Mouse (Mus musculus) kidney, embryonic 16.5 days (tissue): ENCODE results near the gene Palld. TPM values are rescaled to one million over a fixed set of nuclear protein-coding genes. Genes with fewer than 3 reads are reported as not detected.

Experiments
- ATAC-seq: fragments of 200-750 bp; cut with Nextera tagmentation; 2 replicates; pipeline ENCODE4 v1.8.0; 2017; ENCODE audit warnings: moderate TSS enrichment; ENCODE audit not compliant: low FRiP score, low TSS enrichment
- H3K27ac ChIP-seq: fragments of 300-500 bp; sonication (generic); 2 replicates; pipeline ENCODE4 v1.5.1; 2014; ENCODE audit warnings: low read length
- H3K27me3 ChIP-seq: fragments of 300-500 bp; sonication (generic); 2 replicates; pipeline ENCODE4 v1.6.1; 2014; ENCODE audit warnings: low read length, control low read depth, mixed read lengths; ENCODE audit not compliant: insufficient read depth
- H3K36me3 ChIP-seq: fragments of 300-500 bp; sonication (generic); 2 replicates; pipeline ENCODE4 v1.6.1; 2014; ENCODE audit warnings: low read length, control low read depth, mixed read lengths; ENCODE audit not compliant: insufficient read depth
- H3K4me1 ChIP-seq: fragments of 300-500 bp; sonication (generic); 2 replicates; pipeline ENCODE4 v1.6.1; 2014; ENCODE audit warnings: low read length, control low read depth, mixed read lengths; ENCODE audit not compliant: insufficient read depth
- H3K4me2 ChIP-seq: fragments of 300-500 bp; sonication (generic); replicated peaks from 2 replicates; pipeline ENCODE4 v1.6.1; 2014; ENCODE audit warnings: low read depth, low read length
- H3K4me3 ChIP-seq: fragments of 300-500 bp; sonication (generic); 2 replicates; pipeline ENCODE4 v1.5.1; 2014; ENCODE audit warnings: mild to moderate bottlenecking, low read length
- H3K9ac ChIP-seq: fragments of 300-500 bp; sonication (generic); replicated peaks from 2 replicates; pipeline ENCODE4 v1.6.1; 2014; ENCODE audit warnings: low read length
- H3K9me3 ChIP-seq: fragments of 300-500 bp; sonication (generic); 2 replicates; pipeline ENCODE4 v1.6.1; 2016; ENCODE audit warnings: low read length, control low read depth
- WGBS: fragments of 180-500 bp; shearing (Covaris S2); extraction: QIAGEN DNeasy Blood & Tissue Kit; methylation state at CpG from one replicate; pipeline ENCODE4 v1.1.7; 2014; 5-methylcytosine and 5-hydroxymethylcytosine counted together
- polyA plus RNA-seq: library from polyadenylated mRNA; unstranded; fragments of >200 nt; fragmentation: Nextera tagmentation; extraction: Ambion mirVana; gene quantifications from 2 replicates; pipeline ENCODE4 v1.2.1, GENCODE M21; 2015

Palld gene
- polyA plus RNA-seq, 1 experiment from 2014 or later, result 71.8 TPM

GRCm38 (mm10) chr8:61714293-61714831 is 188.1 kb downstream of the Palld start:
- ATAC-seq, result no peak
- H3K9me3 ChIP-seq, result peaks cover 6% of the 10 kb centered on the region; the same call in 1 of the 2 replicates
- no peak overlapping the region for H3K4me2 ChIP-seq
- H3K9ac ChIP-seq, result no peak overlapping the region
- no peak overlapping the region for H3K27ac ChIP-seq
- 37% methylated on average over 6 of the region's 6 CpGs for WGBS
- peaks cover 8% of the 10 kb centered on the region; the same call in 1 of the 2 replicates for H3K36me3 ChIP-seq
- peaks cover 3% of the 10 kb centered on the region; the same call in 1 of the 2 replicates for H3K4me1 ChIP-seq
- no peaks in the 10 kb centered on the region for H3K27me3 ChIP-seq
- H3K4me3 ChIP-seq, result no peak overlapping the region

DNA sequence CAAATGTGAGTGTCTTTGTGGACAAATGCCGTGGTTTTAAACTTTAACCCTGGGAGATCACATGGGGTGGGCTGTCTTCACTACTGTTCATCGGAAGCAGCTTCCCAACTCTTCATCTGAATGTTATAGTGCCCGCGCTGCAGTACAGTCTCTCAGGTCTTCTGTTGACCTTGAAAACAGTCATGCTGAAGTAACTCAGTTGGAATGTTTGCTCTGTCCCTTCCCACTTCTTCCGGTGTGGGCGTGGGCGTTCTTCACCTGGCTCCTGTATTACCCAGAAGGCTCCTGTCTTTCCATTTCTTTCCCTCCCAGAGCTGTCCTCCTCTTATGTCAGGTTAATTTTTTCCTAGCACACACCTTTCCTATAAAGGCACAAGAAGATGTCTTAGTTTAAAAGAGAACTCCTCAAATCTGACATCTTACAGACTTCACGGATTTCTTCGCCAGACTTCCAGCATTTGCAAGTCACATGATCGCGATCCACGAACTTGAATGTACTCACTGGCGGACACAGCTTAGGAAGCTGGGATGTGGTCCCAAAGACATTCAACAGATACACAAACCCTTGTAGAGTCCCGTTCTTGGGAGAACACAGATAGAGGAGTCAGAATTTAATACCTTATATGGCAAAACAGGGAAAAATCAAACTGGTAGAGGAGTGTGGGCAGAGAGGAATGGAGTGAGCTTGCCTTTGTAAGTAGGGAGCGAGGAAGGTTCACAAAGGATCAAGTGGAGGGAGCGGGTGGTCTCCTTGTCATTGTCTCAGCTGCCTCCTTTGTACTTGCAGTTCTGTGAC is 189.1 kb downstream of the Palld start:
- ATAC-seq, result no peak
- 90% methylated on average over 16 of the region's 16 CpGs for WGBS
- Histone ChIP-seq H3K4me1 (peaks cover 3% of the 10 kb centered on the region; the same call in 1 of the 2 replicates), H3K9ac (no peak overlapping the region), H3K9me3 (peaks cover 4% of the 10 kb centered on the region; the same call in 1 of the 2 replicates), H3K4me3 (no peak overlapping the region), H3K27ac (no peak overlapping the region), H3K4me2 (no peak overlapping the region), H3K27me3 (no peaks in the 10 kb centered on the region), H3K36me3 (peaks cover 4% of the 10 kb centered on the region; the same call in 1 of the 2 replicates)

DNA sequence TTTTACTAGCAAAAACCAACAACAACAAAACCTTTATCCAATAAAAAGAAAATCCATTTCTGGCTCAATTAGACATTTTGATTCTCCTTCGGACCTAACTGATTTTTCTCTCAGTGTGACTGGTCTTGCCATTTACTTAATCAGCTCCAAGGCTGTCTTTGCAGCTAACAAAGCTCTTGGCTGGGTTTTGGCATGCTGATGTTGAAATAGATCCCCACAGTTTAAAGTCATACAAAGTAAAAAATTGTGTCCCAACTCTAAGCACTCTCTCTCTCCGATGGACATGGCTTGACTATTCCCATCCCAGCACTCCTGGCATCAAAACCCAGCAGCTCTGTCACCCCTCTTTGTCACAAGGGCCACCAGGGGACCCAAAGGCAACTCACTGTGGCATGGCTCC is 190.1 kb downstream of the Palld start:
- H3K9ac ChIP-seq, result no peak overlapping the region
- 83% methylated on average over 2 of the region's 2 CpGs for WGBS
- ATAC-seq, result no peak
- H3K4me1 ChIP-seq, result peaks cover 3% of the 10 kb centered on the region; the same call in 1 of the 2 replicates
- H3K27me3 ChIP-seq, result no peaks in the 10 kb centered on the region
- H3K9me3 ChIP-seq, result no peaks in the 10 kb centered on the region
- no peak overlapping the region for H3K4me3 ChIP-seq
- no peaks in the 10 kb centered on the region for H3K36me3 ChIP-seq
- H3K4me2 ChIP-seq, result no peak overlapping the region
- H3K27ac ChIP-seq, result no peak overlapping the region

GRCm38 (mm10) chr8:61708586-61709305 is 193.7 kb downstream of the Palld start:
- no peak overlapping the region for H3K9ac ChIP-seq
- H3K4me2 ChIP-seq, result no peak overlapping the region
- 61% methylated on average over 8 of the region's 8 CpGs for WGBS
- no peaks in the 10 kb centered on the region for H3K27me3 ChIP-seq
- H3K36me3 ChIP-seq, result no peaks in the 10 kb centered on the region; the same call in 1 of the 2 replicates
- H3K4me1 ChIP-seq, result no peaks in the 10 kb centered on the region
- H3K9me3 ChIP-seq, result no peaks in the 10 kb centered on the region
- no peak overlapping the region for H3K4me3 ChIP-seq
- no peak overlapping the region for H3K27ac ChIP-seq
- ATAC-seq, result no peak

DNA sequence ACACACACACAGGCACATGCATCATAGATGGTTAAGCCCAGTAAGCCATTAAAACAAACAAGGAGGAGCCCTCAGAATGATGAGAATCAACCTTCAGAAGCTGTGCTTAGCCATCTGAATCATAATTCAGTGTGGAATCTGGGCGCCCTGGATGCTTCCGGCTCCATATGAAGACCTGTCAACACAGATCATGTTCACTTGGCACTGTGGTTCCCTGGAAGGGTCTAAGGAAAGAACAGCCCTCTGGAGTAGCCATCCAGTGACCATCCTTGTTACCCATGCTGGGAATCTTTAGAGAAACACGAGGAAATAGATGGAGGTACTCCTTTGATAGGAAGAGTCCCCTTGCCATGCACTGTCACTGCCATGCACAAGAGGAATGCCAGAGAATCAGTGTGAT is 197.0 kb downstream of the Palld start:
- Histone ChIP-seq H3K9ac (no peak overlapping the region), H3K4me2 (no peak overlapping the region), H3K9me3 (no peaks in the 10 kb centered on the region), H3K4me1 (peaks cover 32% of the 10 kb centered on the region), H3K27me3 (no peaks in the 10 kb centered on the region), H3K4me3 (no peak overlapping the region), H3K36me3 (no peaks in the 10 kb centered on the region; the same call in 1 of the 2 replicates), H3K27ac (no peak overlapping the region)
- ATAC-seq, result no peak
- 86% methylated on average over 3 of the region's 3 CpGs for WGBS

DNA sequence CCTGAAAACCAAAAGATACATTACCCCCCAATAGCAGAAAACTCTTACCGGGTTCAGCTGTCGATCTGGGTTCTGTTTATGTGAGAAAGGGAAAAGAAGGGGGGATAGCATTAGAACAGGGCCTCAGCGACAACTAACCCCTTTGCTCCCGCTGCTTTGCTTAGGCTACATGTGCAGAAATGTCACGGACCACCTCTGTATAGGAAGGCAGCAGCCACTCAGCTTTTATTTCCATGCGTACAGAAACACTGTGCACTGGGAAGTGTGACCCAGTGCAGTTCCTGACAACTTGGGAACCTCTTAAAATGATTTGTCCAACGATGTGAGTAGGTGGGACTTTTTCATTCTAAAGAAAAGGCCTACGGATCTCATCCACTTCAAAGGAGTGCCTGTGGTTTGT is 200.4 kb downstream of the Palld start:
- no peak overlapping the region for H3K4me3 ChIP-seq
- H3K27me3 ChIP-seq, result no peaks in the 10 kb centered on the region
- H3K4me1 ChIP-seq, result peaks cover 34% of the 10 kb centered on the region
- no peak overlapping the region for H3K4me2 ChIP-seq
- ATAC-seq, result no peak
- peak overlapping the region; percentile 63; the same call in 1 of the 2 replicates for H3K27ac ChIP-seq
- 45% methylated on average over 8 of the region's 8 CpGs for WGBS
- no peaks in the 10 kb centered on the region for H3K9me3 ChIP-seq
- H3K36me3 ChIP-seq, result no peaks in the 10 kb centered on the region; the same call in 1 of the 2 replicates
- no peak overlapping the region for H3K9ac ChIP-seq

DNA sequence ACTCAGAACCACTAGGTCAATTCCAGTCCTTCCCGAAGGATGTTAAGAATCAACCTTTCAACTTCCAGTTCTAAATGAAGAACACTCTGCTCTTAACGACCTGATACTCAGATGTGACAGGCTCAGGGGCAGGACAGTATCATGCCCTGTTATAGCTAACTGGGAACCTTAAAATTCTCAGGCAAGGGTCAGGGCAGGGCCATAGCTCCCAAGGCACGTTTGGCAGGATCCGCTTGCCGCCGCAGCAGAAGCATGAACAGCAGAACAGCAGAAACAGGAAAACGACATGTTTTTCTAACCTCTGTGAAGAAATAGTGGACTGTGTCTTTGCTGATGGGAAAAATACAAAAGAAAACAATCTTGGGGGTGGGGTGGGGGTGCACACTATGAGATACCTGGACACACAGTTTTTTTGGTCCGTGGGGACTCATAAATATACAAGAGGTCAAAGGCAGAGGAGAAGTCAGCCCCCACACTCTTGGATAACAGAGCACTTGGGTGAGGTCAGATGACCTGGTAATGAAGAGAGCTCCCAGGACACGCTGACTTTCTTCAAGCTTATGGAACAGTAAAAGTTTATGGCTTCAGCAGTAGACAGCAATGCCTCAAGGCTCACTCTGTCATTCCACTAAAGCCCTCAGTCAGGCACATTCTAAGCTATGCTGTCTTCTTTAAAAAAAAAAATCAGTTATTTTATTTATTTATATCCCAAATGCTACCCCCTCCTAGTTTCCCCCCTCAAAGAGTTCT is 201.4 kb downstream of the Palld start:
- H3K27ac ChIP-seq, result peak overlapping the region; percentile 63
- H3K9me3 ChIP-seq, result no peaks in the 10 kb centered on the region
- H3K4me1 ChIP-seq, result peaks cover 35% of the 10 kb centered on the region
- H3K4me2 ChIP-seq, result no peak overlapping the region
- WGBS, result 13% methylated on average over 9 of the region's 9 CpGs
- H3K27me3 ChIP-seq, result no peaks in the 10 kb centered on the region
- no peak overlapping the region for H3K9ac ChIP-seq
- no peak overlapping the region for H3K4me3 ChIP-seq
- ATAC-seq, result peak; percentile 60; the same call in 1 of the 2 replicates
- no peaks in the 10 kb centered on the region; the same call in 1 of the 2 replicates for H3K36me3 ChIP-seq

- H3K4me1 ChIP-seq, result peaks cover 43% of the 10 kb centered on the region
- no peaks in the 10 kb centered on the region for H3K9me3 ChIP-seq
- no peak overlapping the region for H3K4me3 ChIP-seq
- H3K9ac ChIP-seq, result no peak overlapping the region
- H3K4me2 ChIP-seq, result no peak overlapping the region
- no peak for ATAC-seq
- H3K36me3 ChIP-seq, result no peaks in the 10 kb centered on the region
- H3K27me3 ChIP-seq, result no peaks in the 10 kb centered on the region
- no peak overlapping the region for H3K27ac ChIP-seq
- WGBS, result 64% methylated on average over 1 of the region's 1 CpGs
Measured at GRCm38 (mm10) chr8:61700298-61700697, 202.2 kb downstream of the Palld start.

DNA sequence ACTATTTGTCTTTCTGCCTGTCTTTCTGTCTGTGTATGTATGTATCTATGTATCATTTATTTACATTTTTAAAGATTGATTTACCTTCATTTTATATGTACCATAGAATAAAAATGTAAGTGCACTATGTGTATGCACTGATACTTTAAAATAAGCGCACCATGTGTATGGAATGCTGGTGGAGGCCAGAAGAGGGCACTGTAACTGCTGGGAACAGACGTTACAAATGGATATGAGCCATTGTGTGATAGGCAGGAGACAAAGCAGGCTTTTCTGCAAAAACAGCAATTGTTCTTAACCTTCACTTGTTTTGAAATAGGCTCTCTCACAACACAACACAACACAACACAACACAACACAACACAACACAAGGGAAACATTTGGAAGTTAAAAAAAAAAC is 203.5 kb downstream of the Palld start:
- peaks cover 45% of the 10 kb centered on the region for H3K4me1 ChIP-seq
- H3K9ac ChIP-seq, result no peak overlapping the region
- H3K4me3 ChIP-seq, result no peak overlapping the region
- H3K27me3 ChIP-seq, result no peaks in the 10 kb centered on the region
- no peak overlapping the region for H3K4me2 ChIP-seq
- no peaks in the 10 kb centered on the region for H3K9me3 ChIP-seq
- no peak overlapping the region for H3K27ac ChIP-seq
- ATAC-seq, result no peak
- H3K36me3 ChIP-seq, result no peaks in the 10 kb centered on the region
- WGBS, result 82% methylated on average over 2 of the region's 2 CpGs
